Mouse (Mus musculus): ENCODE data around the gene Nipsnap3a. TPM values are rescaled to one million over a fixed set of nuclear protein-coding genes. Genes with fewer than 3 reads are reported as not detected.
A peak's percentile ranks its signal among the peaks of the same experiment; 100 is the strongest.

The Nipsnap3a gene
- total RNA-seq (2021), result not detected

- intact Hi-C loops (cut with DNase I), result no loop called here
- no peak for DNase-seq
Measured at GRCm38 (mm10) chr4:52989248-52989647, at the start of gene Nipsnap3a. Gene Nipsnap3a (plus strand): TSS chr4:52989272.

GRCm38 (mm10) chr4:52946665-52947064, 42.4 kb upstream of the Nipsnap3a start:
- intact Hi-C loops (cut with DNase I), result no loop called here
- no peak for DNase-seq

- DNase-seq, result no peak
- intact Hi-C loops (cut with DNase I), result no loop called here
Measured at GRCm38 (mm10) chr4:52949005-52949404, 40.1 kb upstream of the Nipsnap3a start.

- intact Hi-C loops (cut with DNase I), result no loop called here
- DNase-seq, result peak; percentile 7 to 19
Measured at GRCm38 (mm10) chr4:52958693-52959092, 30.4 kb upstream of the Nipsnap3a start.

- DNase-seq, result no peak
- intact Hi-C loops (cut with DNase I), result no loop called here
Measured at GRCm38 (mm10) chr4:52964247-52964646, 24.8 kb upstream of the Nipsnap3a start, which contains the start of gene Olfr270. Gene Olfr270 (plus strand): TSS chr4:52964547.

GRCm38 (mm10) chr4:52985216-52985615, 3.9 kb upstream of the Nipsnap3a start:
- intact Hi-C loops (cut with DNase I), result no loop called here

GRCm38 (mm10) chr4:52986266-52986665, 2.8 kb upstream of the Nipsnap3a start:
- intact Hi-C loops (cut with DNase I), result no loop called here
- DNase-seq, result no peak

More at GRCm38 (mm10) chr4:52985216-52985615, 3.9 kb upstream of the Nipsnap3a start:
- peak in 1 of 2 experiments; percentile 18 for DNase-seq

GRCm38 (mm10) chr4:52999449-52999848, 10.4 kb downstream of the Nipsnap3a start:
- DNase-seq, result no peak
- intact Hi-C loops (cut with DNase I), result no loop called here

- no peak for DNase-seq
- intact Hi-C loops (cut with DNase I), result loop anchor here (10.0 kb wide), 1 partner anchor 275 kb away; no protein-coding TSS in a partner anchor
Measured at GRCm38 (mm10) chr4:53000154-53000553, 11.1 kb downstream of the Nipsnap3a start.

GRCm38 (mm10) chr4:53009183-53009582, 20.1 kb downstream of the Nipsnap3a start:
- DNase-seq, result no peak
- intact Hi-C loops (cut with DNase I), result loop anchor here (10.0 kb wide), 1 partner anchor 284 kb away; no protein-coding TSS in a partner anchor

- no peak for DNase-seq
- intact Hi-C loops (cut with DNase I), result loop anchor here (10.0 kb wide), 1 partner anchor 285 kb away; no protein-coding TSS in a partner anchor
Measured at GRCm38 (mm10) chr4:53009871-53010270, 20.8 kb downstream of the Nipsnap3a start.

- intact Hi-C loops (cut with DNase I), result no loop called here
Measured at GRCm38 (mm10) chr4:53011732-53012361, 22.8 kb downstream of the Nipsnap3a start, which contains the start of gene Nipsnap3b. Gene Nipsnap3b (plus strand): TSS chr4:53011880.

GRCm38 (mm10) chr4:53014421-53014820, 25.3 kb downstream of the Nipsnap3a start:
- DNase-seq, result no peak
- intact Hi-C loops (cut with DNase I), result no loop called here

More at GRCm38 (mm10) chr4:53011732-53012361, 22.8 kb downstream of the Nipsnap3a start, which contains the start of gene Nipsnap3b:
- DNase-seq, result peak; percentile 96 to 97

GRCm38 (mm10) chr4:53015024-53015423, 26.0 kb downstream of the Nipsnap3a start:
- intact Hi-C loops (cut with DNase I), result no loop called here
- no peak for DNase-seq

- no peak for DNase-seq
- intact Hi-C loops (cut with DNase I), result no loop called here
Measured at GRCm38 (mm10) chr4:53018392-53018791, 29.3 kb downstream of the Nipsnap3a start.

- intact Hi-C loops (cut with DNase I), result no loop called here
- no peak for DNase-seq
Measured at GRCm38 (mm10) chr4:53023189-53023925, 34.3 kb downstream of the Nipsnap3a start.

- DNase-seq, result no peak
- intact Hi-C loops (cut with DNase I), result no loop called here
Measured at GRCm38 (mm10) chr4:53024397-53024796, 35.3 kb downstream of the Nipsnap3a start.

GRCm38 (mm10) chr4:53027811-53028210, 38.7 kb downstream of the Nipsnap3a start:
- no peak for DNase-seq
- intact Hi-C loops (cut with DNase I), result no loop called here

- DNase-seq, result peak; percentile 30 to 39
- intact Hi-C loops (cut with DNase I), result loop anchor here (5.0 kb wide), 2 partner anchors 322 to 562 kb away; no protein-coding TSS in a partner anchor
Measured at GRCm38 (mm10) chr4:53030326-53030948, 41.4 kb downstream of the Nipsnap3a start.

- intact Hi-C loops (cut with DNase I), result no loop called here
- DNase-seq, result no peak
Measured at GRCm38 (mm10) chr4:53043819-53044218, 54.7 kb downstream of the Nipsnap3a start.

- DNase-seq, result no peak
- intact Hi-C loops (cut with DNase I), result no loop called here
Measured at GRCm38 (mm10) chr4:53045807-53046206, 56.7 kb downstream of the Nipsnap3a start.
